Mouse (Mus musculus): ENCODE data around the gene Strn3. TPM values are rescaled to one million over a fixed set of nuclear protein-coding genes. Genes with fewer than 3 reads are reported as not detected.
A peak's percentile ranks its signal among the peaks of the same experiment; 100 is the strongest.
"Not testable (repeated sequence)": the region's sequence is repeated elsewhere in the genome, so short reads cannot be mapped to it uniquely, and the experiment has no call there.

The Strn3 gene
- polyA plus RNA-seq, 1 experiment from 2014 or later, result 42.8 TPM

GRCm38 (mm10) chr12:51676442-51676841, 15.3 kb downstream of the Strn3 start:
- Histone ChIP-seq H3K27ac (ENCODE audit: low read length) (no peak overlapping the region), H3K9ac (replicated peaks; ENCODE audit: low read depth, low read length) (no peak overlapping the region), H3K4me2 (ENCODE audit: low read length) (no peak overlapping the region), H3K4me3 (replicated peaks; ENCODE audit: low read length) (no peak overlapping the region), H3K27me3 (replicated peaks; ENCODE audit: control insufficient read depth, insufficient read depth, low read length) (no peaks in the 10 kb centered on the region), H3K4me1 (replicated peaks; ENCODE audit: control insufficient read depth, insufficient read depth, low read length) (peaks cover 4% of the 10 kb centered on the region; the same call in 1 of the 2 replicates), H3K9me3 (ENCODE audit: control insufficient read depth, low read length) (no peaks in the 10 kb centered on the region), H3K36me3 (ENCODE audit: control insufficient read depth, insufficient read depth) (no peaks in the 10 kb centered on the region)
- 75% methylated on average over 2 of the region's 2 CpGs for WGBS
- ATAC-seq, result no peak

DNA sequence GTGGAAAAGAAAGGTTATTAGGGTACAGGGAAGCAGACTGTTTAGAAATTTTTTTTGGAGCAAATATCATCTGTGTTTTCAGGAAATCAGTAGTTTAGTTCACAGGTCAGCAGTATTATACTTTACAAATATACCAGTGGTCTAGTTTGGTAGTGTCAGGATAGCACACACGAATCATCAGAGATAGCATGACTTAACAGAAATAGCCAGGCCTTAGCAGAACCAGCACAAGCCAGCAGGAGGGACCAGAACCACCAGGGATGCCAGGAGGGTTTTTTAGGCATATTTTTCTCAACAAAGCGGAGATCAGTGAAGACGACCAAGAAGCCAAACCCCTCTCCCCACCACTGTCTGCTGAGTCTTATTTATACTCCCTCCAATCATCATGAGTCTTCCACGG, 18.4 kb downstream of the Strn3 start:
- no peak overlapping the region for H3K9ac ChIP-seq (replicated peaks; ENCODE audit: low read depth, low read length)
- H3K27me3 ChIP-seq (replicated peaks; ENCODE audit: control insufficient read depth, insufficient read depth, low read length), result no peaks in the 10 kb centered on the region
- peaks cover 2% of the 10 kb centered on the region; the same call in 1 of the 2 replicates for H3K4me1 ChIP-seq (replicated peaks; ENCODE audit: control insufficient read depth, insufficient read depth, low read length)
- H3K9me3 ChIP-seq (ENCODE audit: control insufficient read depth, low read length), result no peaks in the 10 kb centered on the region
- no peak overlapping the region for H3K4me3 ChIP-seq (replicated peaks; ENCODE audit: low read length)
- H3K27ac ChIP-seq (ENCODE audit: low read length), result no peak overlapping the region
- ATAC-seq, result no peak
- H3K4me2 ChIP-seq (ENCODE audit: low read length), result no peak overlapping the region
- 70% methylated on average over 4 of the region's 4 CpGs for WGBS
- no peaks in the 10 kb centered on the region for H3K36me3 ChIP-seq (ENCODE audit: control insufficient read depth, insufficient read depth)

DNA sequence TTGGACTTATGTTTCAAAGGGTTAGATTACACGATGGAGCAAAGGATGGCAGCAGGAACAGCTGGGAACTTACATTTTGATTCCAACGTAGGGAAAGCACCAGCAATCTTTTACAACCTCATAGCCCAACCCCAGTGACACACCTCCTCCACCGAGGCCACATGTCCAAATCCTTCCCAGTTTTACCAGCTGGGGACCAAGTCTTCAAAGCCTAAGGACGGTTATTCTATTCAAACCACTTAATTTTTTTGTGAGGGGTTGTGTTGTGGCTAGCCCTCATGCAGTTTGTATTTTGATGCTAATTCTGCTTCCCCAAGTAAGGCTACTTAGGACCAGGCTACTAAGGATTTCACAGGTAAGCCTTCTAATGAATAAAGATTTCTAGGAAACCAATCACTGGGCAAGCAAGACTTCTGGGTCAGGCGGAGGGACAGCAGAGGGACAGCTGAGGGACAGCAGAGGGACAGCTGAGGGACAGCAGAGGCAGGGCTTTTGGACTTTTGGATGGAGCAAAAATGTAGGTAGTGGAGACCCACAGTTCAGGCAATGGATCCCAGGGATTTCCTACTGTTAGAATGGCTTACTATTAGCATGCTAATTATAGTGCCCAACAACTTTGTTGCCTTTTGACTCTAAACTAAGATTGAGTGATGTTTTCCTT, 20.3 kb downstream of the Strn3 start:
- peaks cover 2% of the 10 kb centered on the region; the same call in 1 of the 2 replicates for H3K4me1 ChIP-seq (replicated peaks; ENCODE audit: control insufficient read depth, insufficient read depth, low read length)
- no peak for ATAC-seq
- 24% methylated on average over 5 of the region's 5 CpGs for WGBS

DNA sequence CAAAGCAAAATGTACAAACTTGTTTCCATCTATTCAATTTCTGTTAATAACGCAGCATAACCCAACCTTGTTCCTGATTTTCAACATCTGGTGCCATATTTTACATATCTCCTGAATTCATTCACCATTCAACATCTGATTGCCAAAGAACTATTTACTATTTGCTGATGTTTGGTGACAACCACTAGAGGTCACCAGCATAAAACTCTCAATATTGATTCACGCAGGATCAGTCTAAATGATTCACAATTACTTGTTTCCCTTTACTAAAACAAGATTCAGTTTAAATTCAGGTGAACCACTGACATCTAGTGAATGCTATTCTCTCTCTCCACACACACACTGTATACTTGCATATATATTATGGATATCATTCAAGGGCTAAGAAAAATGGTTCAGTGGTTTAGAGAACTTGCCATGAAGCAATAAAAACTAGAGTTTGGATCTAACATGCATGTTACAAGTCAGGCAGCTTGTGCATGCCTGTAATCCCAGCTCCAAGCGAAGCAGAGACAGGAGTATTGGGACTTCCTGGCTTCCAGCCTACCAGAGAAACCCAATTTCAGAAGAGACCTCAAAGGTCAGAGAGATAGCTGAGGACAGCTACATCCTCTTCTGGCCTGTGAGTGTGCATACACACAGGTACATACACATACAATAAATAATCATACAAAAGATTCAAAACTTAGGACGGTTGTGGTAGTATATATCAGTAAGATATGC, 24.8 kb downstream of the Strn3 start:
- Histone ChIP-seq H3K9ac (replicated peaks; ENCODE audit: low read depth, low read length) (no peak overlapping the region), H3K27me3 (replicated peaks; ENCODE audit: control insufficient read depth, insufficient read depth, low read length) (no peaks in the 10 kb centered on the region), H3K27ac (ENCODE audit: low read length) (no peak overlapping the region; the same call in 1 of the 2 replicates), H3K36me3 (ENCODE audit: control insufficient read depth, insufficient read depth) (no peaks in the 10 kb centered on the region), H3K4me1 (replicated peaks; ENCODE audit: control insufficient read depth, insufficient read depth, low read length) (peaks cover 2% of the 10 kb centered on the region; the same call in 1 of the 2 replicates), H3K4me3 (replicated peaks; ENCODE audit: low read length) (no peak overlapping the region), H3K4me2 (ENCODE audit: low read length) (no peak overlapping the region), H3K9me3 (ENCODE audit: control insufficient read depth, low read length) (no peaks in the 10 kb centered on the region)
- ATAC-seq, result peak; percentile 21; the same call in 1 of the 2 replicates
- WGBS, result 71% methylated on average over 4 of the region's 4 CpGs

More for the DNA sequence above, 20.3 kb downstream of the Strn3 start:
- H3K4me2 ChIP-seq (ENCODE audit: low read length), result no peak overlapping the region
- no peak overlapping the region for H3K27ac ChIP-seq (ENCODE audit: low read length)
- no peaks in the 10 kb centered on the region for H3K36me3 ChIP-seq (ENCODE audit: control insufficient read depth, insufficient read depth)
- no peak overlapping the region for H3K4me3 ChIP-seq (replicated peaks; ENCODE audit: low read length)
- H3K27me3 ChIP-seq (replicated peaks; ENCODE audit: control insufficient read depth, insufficient read depth, low read length), result no peaks in the 10 kb centered on the region
- H3K9ac ChIP-seq (replicated peaks; ENCODE audit: low read depth, low read length), result no peak overlapping the region
- H3K9me3 ChIP-seq (ENCODE audit: control insufficient read depth, low read length), result no peaks in the 10 kb centered on the region

DNA sequence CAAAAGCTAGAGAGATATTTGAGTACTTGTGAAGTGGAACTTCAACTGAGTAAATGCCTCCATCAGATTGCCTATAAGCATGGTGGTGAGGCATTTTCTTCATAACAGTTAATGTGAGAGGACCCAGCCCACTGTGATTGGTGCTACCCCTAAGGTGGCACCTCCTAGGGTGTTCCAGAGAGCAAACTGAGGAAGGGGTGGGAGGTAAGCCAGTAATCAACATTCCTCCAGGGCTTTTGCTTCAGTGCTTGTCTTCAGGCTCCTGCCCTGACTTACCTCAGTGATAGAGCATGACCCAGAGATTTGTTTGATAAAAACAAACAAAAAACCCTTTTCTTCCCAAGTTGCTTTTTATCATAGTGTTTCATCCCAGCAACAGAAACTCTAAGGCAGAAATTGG, 27.8 kb downstream of the Strn3 start:
- Histone ChIP-seq H3K4me1 (replicated peaks; ENCODE audit: control insufficient read depth, insufficient read depth, low read length) (no peaks in the 10 kb centered on the region; the same call in 1 of the 2 replicates), H3K4me2 (ENCODE audit: low read length) (no peak overlapping the region), H3K27me3 (replicated peaks; ENCODE audit: control insufficient read depth, insufficient read depth, low read length) (no peaks in the 10 kb centered on the region), H3K9ac (replicated peaks; ENCODE audit: low read depth, low read length) (no peak overlapping the region), H3K4me3 (replicated peaks; ENCODE audit: low read length) (no peak overlapping the region), H3K27ac (ENCODE audit: low read length) (no peak overlapping the region), H3K36me3 (ENCODE audit: control insufficient read depth, insufficient read depth) (no peaks in the 10 kb centered on the region), H3K9me3 (ENCODE audit: control insufficient read depth, low read length) (no peaks in the 10 kb centered on the region)
- ATAC-seq, result no peak

DNA sequence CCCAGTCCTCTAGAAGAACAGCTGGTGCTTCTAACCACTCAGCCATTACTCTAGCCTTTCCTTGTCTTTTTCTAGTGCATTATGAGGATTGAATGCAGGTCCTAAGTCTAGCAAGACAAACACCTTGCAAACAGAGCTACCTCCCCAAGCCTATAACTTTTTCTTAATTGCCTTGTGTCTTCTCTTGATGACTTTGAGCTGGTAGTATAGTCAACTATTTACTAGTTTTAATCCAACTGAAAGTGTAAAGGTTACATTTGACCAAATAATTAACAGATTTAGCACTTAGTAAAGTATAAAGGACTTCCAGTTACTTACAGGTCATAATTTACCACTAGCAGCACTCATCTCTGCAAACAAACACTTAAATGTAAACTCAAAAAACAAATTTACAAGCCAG, 28.7 kb downstream of the Strn3 start:
- Histone ChIP-seq H3K4me2 (ENCODE audit: low read length) (no peak overlapping the region), H3K9ac (replicated peaks; ENCODE audit: low read depth, low read length) (no peak overlapping the region), H3K9me3 (ENCODE audit: control insufficient read depth, low read length) (no peaks in the 10 kb centered on the region), H3K4me3 (replicated peaks; ENCODE audit: low read length) (no peak overlapping the region), H3K36me3 (ENCODE audit: control insufficient read depth, insufficient read depth) (no peaks in the 10 kb centered on the region), H3K27ac (ENCODE audit: low read length) (no peak overlapping the region), H3K27me3 (replicated peaks; ENCODE audit: control insufficient read depth, insufficient read depth, low read length) (no peaks in the 10 kb centered on the region), H3K4me1 (replicated peaks; ENCODE audit: control insufficient read depth, insufficient read depth, low read length) (no peaks in the 10 kb centered on the region; the same call in 1 of the 2 replicates)
- no peak for ATAC-seq

DNA sequence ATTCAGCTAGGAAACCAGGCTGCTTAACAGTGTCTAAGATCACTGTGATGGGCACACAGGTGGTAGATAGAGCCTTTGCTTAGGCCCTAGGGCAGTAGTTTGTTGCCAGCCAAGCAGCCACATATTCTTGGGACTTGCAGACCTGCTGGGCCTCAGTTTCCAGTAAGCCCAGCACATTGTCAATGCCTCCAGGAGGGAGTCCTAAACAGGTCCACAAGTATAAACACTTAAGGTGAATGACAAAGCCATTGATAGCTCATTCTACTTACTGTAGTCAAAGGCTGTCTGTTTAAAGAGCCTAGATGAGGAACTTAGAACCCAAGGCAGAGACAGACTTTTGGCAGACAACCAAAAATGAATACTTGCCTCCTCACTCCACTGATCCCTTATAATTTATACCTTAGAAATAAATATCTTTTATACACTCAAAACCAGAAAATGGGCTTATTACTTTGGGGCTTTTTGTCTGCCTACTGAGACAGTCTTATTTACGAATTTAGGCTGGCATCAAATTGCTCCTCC, 35.7 kb downstream of the Strn3 start:
- no peak for ATAC-seq
- H3K9ac ChIP-seq (replicated peaks; ENCODE audit: low read depth, low read length), result no peak overlapping the region
- H3K36me3 ChIP-seq (ENCODE audit: control insufficient read depth, insufficient read depth), result no peaks in the 10 kb centered on the region; the same call in 1 of the 2 replicates
- H3K27ac ChIP-seq (ENCODE audit: low read length), result no peak overlapping the region
- H3K9me3 ChIP-seq (ENCODE audit: control insufficient read depth, low read length), result no peaks in the 10 kb centered on the region
- H3K4me2 ChIP-seq (ENCODE audit: low read length), result no peak overlapping the region
- H3K4me3 ChIP-seq (replicated peaks; ENCODE audit: low read length), result no peak overlapping the region
- WGBS, result 88% methylated on average over 1 of the region's 1 CpGs
- no peaks in the 10 kb centered on the region for H3K4me1 ChIP-seq (replicated peaks; ENCODE audit: control insufficient read depth, insufficient read depth, low read length)
- no peaks in the 10 kb centered on the region for H3K27me3 ChIP-seq (replicated peaks; ENCODE audit: control insufficient read depth, insufficient read depth, low read length)

GRCm38 (mm10) chr12:51649401-51649800, 42.3 kb downstream of the Strn3 start:
- not testable (repeated sequence) for H3K9ac ChIP-seq (replicated peaks; ENCODE audit: low read depth, low read length); H3K9me3 ChIP-seq (ENCODE audit: control insufficient read depth, low read length); H3K4me1 ChIP-seq (replicated peaks; ENCODE audit: control insufficient read depth, insufficient read depth, low read length); H3K27me3 ChIP-seq (replicated peaks; ENCODE audit: control insufficient read depth, insufficient read depth, low read length); H3K27ac ChIP-seq (ENCODE audit: low read length); ATAC-seq; H3K4me3 ChIP-seq (replicated peaks; ENCODE audit: low read length); H3K4me2 ChIP-seq (ENCODE audit: low read length); H3K36me3 ChIP-seq (ENCODE audit: control insufficient read depth, insufficient read depth)

DNA sequence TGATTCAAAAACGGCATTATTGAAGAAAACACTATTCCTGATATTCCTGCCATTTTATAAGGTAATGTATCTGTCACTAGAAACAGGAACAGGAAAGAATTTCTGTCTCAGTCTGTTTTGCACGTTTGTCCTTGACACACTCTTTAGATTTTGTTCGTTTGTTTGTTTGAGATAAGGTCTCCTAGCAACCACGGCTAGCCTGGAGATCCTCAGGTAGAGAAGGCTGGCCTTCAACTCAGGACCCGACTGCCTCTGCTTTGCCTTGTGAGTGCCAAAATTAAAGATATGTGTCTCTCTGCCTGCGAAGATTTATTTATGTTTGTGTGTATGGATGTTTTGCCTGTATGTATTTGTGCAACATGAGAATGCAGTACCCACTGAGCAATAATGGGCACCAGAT, 49.8 kb downstream of the Strn3 start:
- no peak for ATAC-seq
- H3K4me3 ChIP-seq (replicated peaks; ENCODE audit: low read length), result no peak overlapping the region
- H3K9me3 ChIP-seq (ENCODE audit: control insufficient read depth, low read length), result no peaks in the 10 kb centered on the region
- H3K27me3 ChIP-seq (replicated peaks; ENCODE audit: control insufficient read depth, insufficient read depth, low read length), result no peaks in the 10 kb centered on the region
- H3K4me2 ChIP-seq (ENCODE audit: low read length), result no peak overlapping the region
- no peak overlapping the region for H3K9ac ChIP-seq (replicated peaks; ENCODE audit: low read depth, low read length)
- H3K36me3 ChIP-seq (ENCODE audit: control insufficient read depth, insufficient read depth), result no peaks in the 10 kb centered on the region
- H3K4me1 ChIP-seq (replicated peaks; ENCODE audit: control insufficient read depth, insufficient read depth, low read length), result no peaks in the 10 kb centered on the region
- WGBS, result 81% methylated on average over 6 of the region's 6 CpGs
- no peak overlapping the region for H3K27ac ChIP-seq (ENCODE audit: low read length)

Data from forebrain, embryonic 16.5 days (tissue).